Mouse (Mus musculus) CH12.LX (cell line): ENCODE measurements at regions not wholly inside any gene's neighbourhood (a gene's known extent, or its start where the extent isn't known, plus 50 kb on each side); places are given as distances from the start of the nearest gene placed in this dataset.

Experiments
- DNase-seq: peaks from one replicate; pipeline ENCODE4 v3.0.0-alpha.2; 2013; ENCODE audit errors: extremely low read depth
- H3K27ac ChIP-seq: 2 replicates; pipeline ENCODE4 v1.5.1; 2012; ENCODE audit warnings: low read depth, mild to moderate bottlenecking, control low read depth, moderate library complexity; ENCODE audit not compliant: insufficient read depth
- H3K27me3 ChIP-seq: replicated peaks from 2 replicates; pipeline ENCODE3; 2012; ENCODE audit warnings: inconsistent platforms
- H3K36me3 ChIP-seq, 2 experiments: replicated peaks in 1 of 2; 2 replicates each; pipeline versions ENCODE3 to v1.6.1; 2012; ENCODE audit warnings: inconsistent platforms in 1 of 2, low read length in 1 of 2, mild to moderate bottlenecking in 1 of 2, mixed read lengths in 1 of 2, moderate library complexity in 1 of 2; ENCODE audit not compliant: control insufficient read depth in 1 of 2, insufficient read depth in 1 of 2
- H3K4me1 ChIP-seq, 2 experiments: 2 replicates each; pipeline ENCODE4 v1.6.1; 2012; ENCODE audit warnings: inconsistent platforms in 1 of 2, moderate library complexity in 1 of 2; ENCODE audit not compliant: insufficient read depth in 2 of 2, control insufficient read depth in 1 of 2
- H3K4me2 ChIP-seq: 2 replicates; pipeline ENCODE4 v1.6.1; 2012; ENCODE audit warnings: low read depth, mild to moderate bottlenecking, control low read depth; ENCODE audit not compliant: poor library complexity, insufficient read depth, severe bottlenecking
- H3K4me3 ChIP-seq, 3 experiments: fragments of 150-350 bp in 1 of 3; sonication (generic) in 1 of 3; replicated peaks in 1 of 3; 2 replicates each; pipeline versions ENCODE3 to v1.5.1; 2011 to 2012; ENCODE audit warnings: low read depth in 2 of 3, low read length in 2 of 3, mild to moderate bottlenecking in 2 of 3, moderate library complexity in 2 of 3, control low read depth in 1 of 3, improper control_type of control experiment in 1 of 3, inconsistent platforms in 1 of 3, mixed read lengths in 1 of 3; ENCODE audit not compliant: poor library complexity in 1 of 3
- H3K79me2 ChIP-seq: replicated peaks from 2 replicates; pipeline ENCODE4 v1.6.1; 2012; ENCODE audit warnings: mild to moderate bottlenecking, moderate library complexity; ENCODE audit not compliant: control insufficient read depth, poor library complexity, insufficient read depth, severe bottlenecking; ENCODE audit errors: extremely low read depth
- H3K9ac ChIP-seq: 2 replicates; pipeline ENCODE4 v1.6.1; 2012; ENCODE audit warnings: low read depth, mild to moderate bottlenecking, control low read depth, moderate library complexity; ENCODE audit not compliant: insufficient read depth
- H3K9me3 ChIP-seq: replicated peaks from 2 replicates; pipeline ENCODE3; 2012; ENCODE audit warnings: low read length, inconsistent platforms, mixed read lengths
- BHLHE40 ChIP-seq: IDR thresholded peaks from 2 replicates; pipeline ENCODE4 v1.6.1; 2011; ENCODE audit warnings: mild to moderate bottlenecking, low read depth, low read length, improper control_type of control experiment
- CHD2 ChIP-seq: IDR thresholded peaks from 2 replicates; pipeline ENCODE4 v1.6.1; 2011; ENCODE audit warnings: low read length, improper control_type of control experiment
- CTCF ChIP-seq, 2 experiments: IDR thresholded peaks in 1 of 2; conservative IDR thresholded peaks in 1 of 2; 2 replicates each; pipeline ENCODE4 v1.5.1; 2011 to 2012; ENCODE audit warnings: low read depth in 2 of 2, low read length in 2 of 2, improper control_type of control experiment in 1 of 2, inconsistent platforms in 1 of 2, mild to moderate bottlenecking in 1 of 2, moderate library complexity in 1 of 2
- E2F4 ChIP-seq: IDR thresholded peaks from 2 replicates; pipeline ENCODE4 v1.6.1; 2011; ENCODE audit warnings: low read depth, low read length, improper control_type of control experiment; ENCODE audit not compliant: insufficient replicate concordance
- EP300 ChIP-seq: IDR thresholded peaks from 2 replicates; pipeline ENCODE4 v1.6.1; 2011; ENCODE audit warnings: low read length, improper control_type of control experiment
- ETS1 ChIP-seq: conservative IDR thresholded peaks from 2 replicates; pipeline ENCODE4 v1.6.1; 2012; ENCODE audit warnings: low read depth, mild to moderate bottlenecking, inconsistent platforms, low read length, improper control_type of control experiment, moderate library complexity
- GABPA ChIP-seq: IDR thresholded peaks from 2 replicates; pipeline ENCODE4 v1.6.1; 2012; ENCODE audit warnings: low read depth, low read length, improper control_type of control experiment, inconsistent platforms; ENCODE audit not compliant: insufficient replicate concordance
- IRF4 ChIP-seq: IDR thresholded peaks from 2 replicates; pipeline ENCODE4 v1.6.1; 2014; ENCODE audit warnings: low read depth, mild to moderate bottlenecking, inconsistent platforms, low read length, improper control_type of control experiment
- KAT2A ChIP-seq: IDR thresholded peaks from 2 replicates; pipeline ENCODE4 v1.6.1; 2012; ENCODE audit warnings: low read length, improper control_type of control experiment, inconsistent platforms; ENCODE audit not compliant: insufficient replicate concordance
- MAFK ChIP-seq: IDR thresholded peaks from 2 replicates; pipeline ENCODE4 v1.6.1; 2011; ENCODE audit warnings: low read length, improper control_type of control experiment; ENCODE audit not compliant: insufficient replicate concordance
- MAZ ChIP-seq: IDR thresholded peaks from 2 replicates; pipeline ENCODE4 v1.6.1; 2012; ENCODE audit warnings: low read depth, mild to moderate bottlenecking, inconsistent platforms, low read length, improper control_type of control experiment, moderate library complexity
- MEF2A ChIP-seq: IDR thresholded peaks from 2 replicates; pipeline ENCODE4 v1.6.1; 2014; ENCODE audit warnings: low read depth, mild to moderate bottlenecking, inconsistent platforms, low read length, improper control_type of control experiment, borderline replicate concordance
- MXI1 ChIP-seq: IDR thresholded peaks from 2 replicates; pipeline ENCODE4 v1.6.1; 2011; ENCODE audit warnings: mild to moderate bottlenecking, low read depth, low read length, improper control_type of control experiment
- MYC ChIP-seq: IDR thresholded peaks from 2 replicates; pipeline ENCODE4 v1.6.1; 2011; ENCODE audit warnings: low read depth, mild to moderate bottlenecking, improper control_type of control experiment, low read length
- NELFE ChIP-seq: IDR thresholded peaks from 2 replicates; pipeline ENCODE4 v1.6.1; 2011; ENCODE audit warnings: low read depth, low read length, improper control_type of control experiment
- NRF1 ChIP-seq: IDR thresholded peaks from 2 replicates; pipeline ENCODE4 v1.6.1; 2014; ENCODE audit warnings: low read depth, mild to moderate bottlenecking, inconsistent platforms, low read length, improper control_type of control experiment, moderate library complexity
- PAX5 ChIP-seq: IDR thresholded peaks from 2 replicates; pipeline ENCODE4 v1.6.1; 2012; ENCODE audit warnings: low read length, inconsistent platforms, mixed read lengths
- POLR2A ChIP-seq: IDR thresholded peaks from 2 replicates; pipeline ENCODE4 v1.6.1; 2011; ENCODE audit warnings: low read depth, mild to moderate bottlenecking, improper control_type of control experiment, low read length
- POLR2AphosphoS2 ChIP-seq: IDR thresholded peaks from 2 replicates; pipeline ENCODE4 v1.6.1; 2011; ENCODE audit warnings: low read depth, low read length, improper control_type of control experiment
- RAD21 ChIP-seq: IDR thresholded peaks from 2 replicates; pipeline ENCODE4 v1.6.1; 2011; ENCODE audit warnings: low read depth, mild to moderate bottlenecking, low read length, improper control_type of control experiment, moderate library complexity
- USF2 ChIP-seq: conservative IDR thresholded peaks from 2 replicates; pipeline ENCODE4 v1.6.1; 2011; ENCODE audit warnings: low read depth, low read length, improper control_type of control experiment
- ZKSCAN1 ChIP-seq: IDR thresholded peaks from 2 replicates; pipeline ENCODE4 v1.6.1; 2012; ENCODE audit warnings: low read depth, inconsistent platforms, low read length, improper control_type of control experiment, borderline replicate concordance
- ZNF384 ChIP-seq: IDR thresholded peaks from 2 replicates; pipeline ENCODE4 v1.6.1; 2012; ENCODE audit warnings: low read depth, low read length, improper control_type of control experiment, inconsistent platforms
- dilution Hi-C: fragments of 300-500 bp; cut with MboI; formaldehyde crosslinking; loops from 2 replicates; pipeline ENCODE4 v1.14.3; 2020; ENCODE audit warnings: low sequenced_read_pairs; ENCODE audit not compliant: extremely low pct_unique_long_range_greater_than_20kb, extremely low pct_ligation_motif_present
- in situ Hi-C: fragments of 300-500 bp; cut with MboI; formaldehyde crosslinking; loops from 3 replicates; pipeline ENCODE4 v1.14.3; 2019; ENCODE audit warnings: low sequenced_read_pairs, low pct_ligation_motif_present, low pct_unique_long_range_greater_than_20kb, mixed read lengths

- dilution Hi-C loops (no loop called here), in situ Hi-C loops (no loop called here)
- Histone ChIP-seq H3K27ac (no peak overlapping the region), H3K79me2 (no peaks in the 10 kb centered on the region), H3K4me2 (no peak overlapping the region), H3K36me3 (no peaks in the 10 kb centered on the region), H3K27me3 (peaks cover 93% of the 10 kb centered on the region), H3K4me3 (no peak overlapping the region), H3K9ac (no peak overlapping the region), H3K9me3 (no peaks in the 10 kb centered on the region), H3K4me1 (no peaks in the 10 kb centered on the region)
- DNase-seq: no peak
- no peak for TF ChIP-seq EP300
- peak; percentile 49 for TF ChIP-seq RAD21
- TF ChIP-seq GABPA: no peak
- no peak for TF ChIP-seq ETS1
- no peak for TF ChIP-seq E2F4
- peak in 1 of 2 experiments; percentile 52; a peak in 2 of 4 replicates for TF ChIP-seq CTCF (conservative IDR thresholded peaks at IDR 0.05 in 1 of 2, IDR thresholded peaks at IDR 0.05 in 1 of 2; ENCODE audit: low read depth in 2 of 2, low read length in 2 of 2)
Measured at GRCm38 (mm10) chr6:84320586-84320985, 273.1 kb downstream of the Cyp26b1 start.

- no peak for DNase-seq
- Histone ChIP-seq H3K9me3 (no peaks in the 10 kb centered on the region), H3K79me2 (no peaks in the 10 kb centered on the region), H3K36me3 (no peaks in the 10 kb centered on the region), H3K27ac (no peak overlapping the region), H3K9ac (no peak overlapping the region), H3K4me1 (no peaks in the 10 kb centered on the region), H3K27me3 (peaks cover 93% of the 10 kb centered on the region), H3K4me3 (no peak overlapping the region), H3K4me2 (no peak overlapping the region)
- in situ Hi-C loops: no loop called here
- dilution Hi-C loops: no loop called here
- TF ChIP-seq MAZ (no peak), MYC (no peak), BHLHE40 (no peak), MAFK (no peak), PAX5 (no peak), USF2 (no peak), MXI1 (no peak), ZNF384 (no peak), RAD21 (no peak), ZKSCAN1 (no peak), POLR2AphosphoS2 (no peak), POLR2A (no peak), CTCF (conservative IDR thresholded peaks at IDR 0.05 in 1 of 2, IDR thresholded peaks at IDR 0.05 in 1 of 2; ENCODE audit: low read depth in 2 of 2, low read length in 2 of 2) (no peak), NRF1 (no peak), MEF2A (no peak), NELFE (no peak), KAT2A (no peak), IRF4 (no peak), CHD2 (no peak)
Measured at GRCm38 (mm10) chr6:84318774-84319173, 274.9 kb downstream of the Cyp26b1 start.
